Mouse (Mus musculus): ENCODE measurements at regions not wholly inside any gene's neighbourhood (a gene's known extent, or its start where the extent isn't known, plus 50 kb on each side); places are given as distances from the start of the nearest gene placed in this dataset.

- H3K36me3 ChIP-seq (ENCODE audit: control insufficient read depth, insufficient read depth, low read length) = no peaks in the 10 kb centered on the region
- H3K4me1 ChIP-seq (ENCODE audit: control insufficient read depth, insufficient read depth, low read length) = peaks cover under 1% of the 10 kb centered on the region; the same call in 1 of the 2 replicates
- H3K4me3 ChIP-seq (ENCODE audit: insufficient read depth, low read depth, low read length) = no peak overlapping the region
- no peak for DNase-seq
- no peak for TF ChIP-seq CTCF (conservative IDR thresholded peaks at IDR 0.05; ENCODE audit: insufficient read depth, insufficient read length, low read depth, low read length)
- TF ChIP-seq POLR2A (IDR thresholded peaks at IDR 0.05; ENCODE audit: low read depth, low read length) = no peak
- no peak overlapping the region for H3K27ac ChIP-seq (ENCODE audit: insufficient read depth, low read depth, low read length)
- 89% methylated on average over 7 of the region's 7 CpGs for WGBS
- no peaks in the 10 kb centered on the region for H3K27me3 ChIP-seq (replicated peaks; ENCODE audit: control insufficient read depth, insufficient read depth, low read length)
Measured at GRCm38 (mm10) chr13:99099226-99099625, 85.4 kb upstream of the Zfp366 start.

DNA sequence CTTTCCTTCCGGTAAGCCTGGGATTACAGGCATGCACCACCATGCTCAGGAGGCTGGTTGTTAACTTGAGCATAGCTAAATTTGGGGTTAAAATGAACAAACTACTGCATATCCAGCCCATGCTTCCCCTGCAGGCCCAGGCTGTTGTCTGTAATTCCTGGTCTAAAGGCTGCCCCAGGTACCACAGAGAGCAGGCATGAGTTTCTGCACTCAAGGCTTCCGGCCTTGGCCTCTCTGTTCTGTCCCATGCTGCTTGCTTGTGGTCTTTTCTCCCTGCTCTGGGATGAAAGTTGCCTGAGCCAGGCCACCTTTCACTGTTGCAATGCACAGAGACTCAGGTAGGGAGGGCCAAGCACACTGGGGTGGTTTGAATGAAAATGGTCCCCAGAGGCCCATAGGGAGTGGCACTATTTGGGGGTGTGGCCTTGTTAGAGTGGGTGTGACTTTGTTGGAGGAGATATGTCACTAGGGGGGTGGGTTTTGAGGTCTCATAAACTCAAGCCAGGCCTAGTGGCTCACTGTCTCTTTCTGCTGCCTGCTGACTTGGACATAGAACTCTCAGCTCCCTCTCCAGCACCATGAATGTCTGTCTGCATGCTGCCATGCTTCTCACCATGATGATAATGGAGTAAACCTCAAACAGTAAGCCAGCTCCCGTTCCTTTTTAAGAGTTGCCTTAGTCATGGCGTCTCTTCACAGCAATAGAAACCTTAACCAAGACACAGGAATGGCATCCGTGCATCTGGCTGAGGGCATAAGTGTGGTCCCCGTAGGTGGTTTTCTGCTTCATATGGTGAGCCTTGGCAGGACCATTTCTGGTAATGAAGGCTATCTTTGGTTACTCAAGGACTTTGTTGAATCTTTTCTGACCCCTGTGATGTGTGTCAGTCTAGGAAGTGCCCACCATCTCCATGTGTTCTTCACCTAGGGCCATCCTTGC is 86.7 kb upstream of the Zfp366 start:
- TF ChIP-seq CTCF (conservative IDR thresholded peaks at IDR 0.05; ENCODE audit: insufficient read depth, insufficient read length, low read depth, low read length) (no peak), POLR2A (IDR thresholded peaks at IDR 0.05; ENCODE audit: low read depth, low read length) (no peak)
- WGBS = 96% methylated on average over 6 of the region's 6 CpGs

GRCm38 (mm10) chr13:99096837-99097236 is 87.8 kb upstream of the Zfp366 start:
- DNase-seq = no peak
- WGBS = 95% methylated on average over 6 of the region's 6 CpGs
- Histone ChIP-seq H3K4me3 (ENCODE audit: insufficient read depth, low read depth, low read length) (no peak overlapping the region), H3K27me3 (replicated peaks; ENCODE audit: control insufficient read depth, insufficient read depth, low read length) (no peaks in the 10 kb centered on the region), H3K36me3 (ENCODE audit: control insufficient read depth, insufficient read depth, low read length) (no peaks in the 10 kb centered on the region), H3K4me1 (ENCODE audit: control insufficient read depth, insufficient read depth, low read length) (peaks cover 9% of the 10 kb centered on the region; the same call in 1 of the 2 replicates), H3K27ac (ENCODE audit: insufficient read depth, low read depth, low read length) (no peak overlapping the region)
- TF ChIP-seq POLR2A (IDR thresholded peaks at IDR 0.05; ENCODE audit: low read depth, low read length) (no peak), CTCF (conservative IDR thresholded peaks at IDR 0.05; ENCODE audit: insufficient read depth, insufficient read length, low read depth, low read length) (no peak)

More for the DNA sequence above, 86.7 kb upstream of the Zfp366 start:
- Histone ChIP-seq H3K27me3 (replicated peaks; ENCODE audit: control insufficient read depth, insufficient read depth, low read length) (no peaks in the 10 kb centered on the region), H3K4me3 (ENCODE audit: insufficient read depth, low read depth, low read length) (no peak overlapping the region), H3K27ac (ENCODE audit: insufficient read depth, low read depth, low read length) (no peak overlapping the region), H3K4me1 (ENCODE audit: control insufficient read depth, insufficient read depth, low read length) (peaks cover 9% of the 10 kb centered on the region; the same call in 1 of the 2 replicates), H3K36me3 (ENCODE audit: control insufficient read depth, insufficient read depth, low read length) (no peaks in the 10 kb centered on the region)
- no peak for DNase-seq

GRCm38 (mm10) chr13:99095006-99095405 is 89.6 kb upstream of the Zfp366 start:
- DNase-seq = no peak
- H3K27me3 ChIP-seq (replicated peaks; ENCODE audit: control insufficient read depth, insufficient read depth, low read length) = no peaks in the 10 kb centered on the region
- TF ChIP-seq CTCF (conservative IDR thresholded peaks at IDR 0.05; ENCODE audit: insufficient read depth, insufficient read length, low read depth, low read length) (no peak), POLR2A (IDR thresholded peaks at IDR 0.05; ENCODE audit: low read depth, low read length) (no peak)
- H3K36me3 ChIP-seq (ENCODE audit: control insufficient read depth, insufficient read depth, low read length) = no peaks in the 10 kb centered on the region
- no peak overlapping the region for H3K27ac ChIP-seq (ENCODE audit: insufficient read depth, low read depth, low read length)
- peaks cover 12% of the 10 kb centered on the region; the same call in 1 of the 2 replicates for H3K4me1 ChIP-seq (ENCODE audit: control insufficient read depth, insufficient read depth, low read length)
- 91% methylated on average over 5 of the region's 5 CpGs for WGBS
- H3K4me3 ChIP-seq (ENCODE audit: insufficient read depth, low read depth, low read length) = no peak overlapping the region

DNA sequence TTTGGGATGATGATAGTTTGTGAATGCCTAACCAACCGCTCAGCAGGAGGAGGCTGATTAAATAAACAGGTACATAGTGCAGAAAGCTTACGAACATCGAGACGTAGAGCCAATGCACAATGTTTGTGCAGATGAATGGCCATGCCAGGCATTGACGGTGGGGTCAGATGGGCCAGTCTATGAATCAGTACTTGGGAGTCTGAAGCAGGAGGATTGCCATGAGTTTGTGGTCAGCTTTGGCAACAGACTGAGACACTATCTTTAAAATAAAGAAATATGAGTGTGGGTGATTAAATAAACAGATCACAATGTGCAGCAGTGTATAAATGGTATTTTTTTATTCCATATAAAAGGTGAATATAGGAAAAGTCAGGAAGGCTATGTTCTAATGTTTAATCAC is 90.4 kb upstream of the Zfp366 start:
- TF ChIP-seq POLR2A (IDR thresholded peaks at IDR 0.05; ENCODE audit: low read depth, low read length) (no peak), CTCF (conservative IDR thresholded peaks at IDR 0.05; ENCODE audit: insufficient read depth, insufficient read length, low read depth, low read length) (no peak)
- 62% methylated on average over 5 of the region's 5 CpGs for WGBS

DNA sequence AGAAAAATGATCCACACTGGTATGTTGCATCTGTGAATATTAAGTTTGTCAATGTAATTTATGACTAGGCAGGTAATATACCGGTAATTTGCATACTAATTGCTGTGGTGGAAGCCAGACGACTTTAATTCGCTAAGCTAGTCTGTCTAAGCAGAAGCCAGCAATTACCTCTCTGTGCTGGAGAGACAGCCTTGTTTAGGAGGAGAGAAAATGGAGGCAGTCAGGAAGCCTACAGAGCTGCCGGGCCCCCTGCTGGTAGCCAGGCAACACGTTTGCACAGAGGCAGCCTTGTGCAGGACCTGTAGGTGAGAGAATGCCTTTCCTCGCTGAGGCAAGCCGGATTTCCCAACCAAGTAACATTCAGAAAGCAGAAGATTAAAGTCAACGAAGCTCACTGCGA is 91.4 kb upstream of the Zfp366 start:
- DNase-seq = peak; percentile 89
- Histone ChIP-seq H3K36me3 (ENCODE audit: control insufficient read depth, insufficient read depth, low read length) (no peaks in the 10 kb centered on the region), H3K27ac (ENCODE audit: insufficient read depth, low read depth, low read length) (no peak overlapping the region; the same call in 1 of the 2 replicates), H3K4me1 (ENCODE audit: control insufficient read depth, insufficient read depth, low read length) (peaks cover 12% of the 10 kb centered on the region; the same call in 1 of the 2 replicates), H3K4me3 (ENCODE audit: insufficient read depth, low read depth, low read length) (no peak overlapping the region), H3K27me3 (replicated peaks; ENCODE audit: control insufficient read depth, insufficient read depth, low read length) (no peaks in the 10 kb centered on the region)
- WGBS = 8% methylated on average over 9 of the region's 9 CpGs
- TF ChIP-seq CTCF (conservative IDR thresholded peaks at IDR 0.05; ENCODE audit: insufficient read depth, insufficient read length, low read depth, low read length) (peak; percentile 89), POLR2A (IDR thresholded peaks at IDR 0.05; ENCODE audit: low read depth, low read length) (no peak)

More for the DNA sequence above, 90.4 kb upstream of the Zfp366 start:
- Histone ChIP-seq H3K4me3 (ENCODE audit: insufficient read depth, low read depth, low read length) (no peak overlapping the region), H3K36me3 (ENCODE audit: control insufficient read depth, insufficient read depth, low read length) (no peaks in the 10 kb centered on the region), H3K27me3 (replicated peaks; ENCODE audit: control insufficient read depth, insufficient read depth, low read length) (no peaks in the 10 kb centered on the region), H3K4me1 (ENCODE audit: control insufficient read depth, insufficient read depth, low read length) (peaks cover 12% of the 10 kb centered on the region; the same call in 1 of the 2 replicates), H3K27ac (ENCODE audit: insufficient read depth, low read depth, low read length) (no peak overlapping the region)
- DNase-seq = peak; percentile 14

- Histone ChIP-seq H3K27ac (ENCODE audit: insufficient read depth, low read depth, low read length) (peak overlapping the region; percentile 61), H3K4me3 (ENCODE audit: insufficient read depth, low read depth, low read length) (no peak overlapping the region), H3K4me1 (ENCODE audit: control insufficient read depth, insufficient read depth, low read length) (peaks cover 12% of the 10 kb centered on the region; the same call in 1 of the 2 replicates), H3K36me3 (ENCODE audit: control insufficient read depth, insufficient read depth, low read length) (no peaks in the 10 kb centered on the region), H3K27me3 (replicated peaks; ENCODE audit: control insufficient read depth, insufficient read depth, low read length) (no peaks in the 10 kb centered on the region)
- TF ChIP-seq POLR2A (IDR thresholded peaks at IDR 0.05; ENCODE audit: low read depth, low read length) (no peak), CTCF (conservative IDR thresholded peaks at IDR 0.05; ENCODE audit: insufficient read depth, insufficient read length, low read depth, low read length) (no peak)
- 43% methylated on average over 14 of the region's 14 CpGs for WGBS
- peak; percentile 94 for DNase-seq
Measured at GRCm38 (mm10) chr13:99092279-99092930, 92.2 kb upstream of the Zfp366 start.

All from kidney, adult 2 months (tissue).